In the genomic region with DNA sequence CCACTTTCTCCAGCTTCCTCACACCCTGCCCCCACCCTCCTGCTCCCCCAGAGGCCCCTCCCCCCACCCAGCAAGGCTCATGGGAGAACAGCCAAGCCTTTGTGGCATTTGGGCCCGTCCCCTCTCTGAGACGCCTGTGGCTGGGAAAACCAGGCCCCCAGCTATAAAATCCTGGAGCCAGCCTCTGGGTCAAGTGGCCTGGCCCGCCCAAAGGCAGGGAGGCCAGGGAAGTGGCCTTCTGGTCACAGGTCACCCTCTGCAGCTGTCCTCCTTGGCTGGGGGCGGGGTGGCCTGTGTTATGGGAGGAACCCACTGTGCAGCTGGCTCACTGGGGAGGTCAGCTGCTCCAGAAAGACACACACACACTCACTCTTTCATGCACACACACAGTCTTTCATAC, we compare ENCODE assay signal across 8 mouse cellular contexts. TPM values are rescaled to one million over a fixed set of nuclear protein-coding genes. Genes with fewer than 3 reads are reported as not detected.
DNase-seq lines count a peak whose midpoint lies in the region; ATAC-seq and TF ChIP-seq lines count a peak whose summit lies in the region.
"Had no signal": no experiment of that assay in that cellular context is flagged by ENCODE, and none has a peak within 500 bp of the region (broad histone marks: within the 10 kb centered on the region; RNA-seq: fewer than 3 reads in every experiment).

No protein-coding gene starts in this region.

- H3K27ac ChIP-seq in liver, postnatal 0 days (ENCODE audit: low read depth), result peak overlapping the region; percentile 62; the same call in 1 of the 2 replicates
- H3K27ac ChIP-seq in neural tube, embryonic 15.5 days (replicated peaks), result peak overlapping the region; percentile 70
- H3K27ac ChIP-seq: macrophage had no signal

- DNase-seq in NIH3T3 (ENCODE audit: low read depth), result peak; percentile 50
- DNase-seq in embryo, embryonic 9.5 days (ENCODE audit: extremely low spot score), result peak; percentile 89
- peak; percentile 66 for DNase-seq in heart, adult 8-10 months (ENCODE audit: low spot score)
- peak; percentile 72 for DNase-seq in kidney, adult 18-20 months
- DNase-seq in liver, postnatal 0 days, result peak; percentile 64
- no peak for DNase-seq in layer of hippocampus, postnatal 25 days (ENCODE audit: extremely low spot score in 1 of 2, low spot score in 1 of 2)

- no peaks in the 10 kb centered on the region for H3K36me3 ChIP-seq in liver, postnatal 0 days (replicated peaks; ENCODE audit: insufficient read depth, low read length)
- no peaks in the 10 kb centered on the region for H3K36me3 ChIP-seq in neural tube, embryonic 15.5 days

- TF ChIP-seq EP300 in liver, postnatal 0 days (IDR thresholded peaks at IDR 0.05; ENCODE audit: low read depth), result no peak

- peak; percentile 67 for ATAC-seq in liver, postnatal 0 days
- no peak for ATAC-seq in neural tube, embryonic 15.5 days (ENCODE audit: low FRiP score)

- H3K27me3 ChIP-seq in liver, postnatal 0 days (ENCODE audit: insufficient read depth, low read length), result 0 out of 2 replicates have a peak, but pooled peaks cover 3% of the 10 kb centered on the region
- no peaks in the 10 kb centered on the region for H3K27me3 ChIP-seq in neural tube, embryonic 15.5 days (replicated peaks)

- no peak overlapping the region for H3K9ac ChIP-seq in liver, postnatal 0 days (replicated peaks)
- no peak overlapping the region for H3K9ac ChIP-seq in neural tube, embryonic 15.5 days (replicated peaks)

- TF ChIP-seq CTCF in liver, postnatal 0 days (IDR thresholded peaks at IDR 0.05; ENCODE audit: low read depth), result no peak

- 31% methylated on average over 4 of the region's 4 CpGs for WGBS in liver, postnatal 0 days (ENCODE audit: insufficient replicate concordance)
- 18% methylated on average over 4 of the region's 4 CpGs for WGBS in neural tube, embryonic 15.5 days

- H3K4me2 ChIP-seq in liver, postnatal 0 days (ENCODE audit: low read depth, low read length), result peak overlapping the region; percentile 64; the same call in 1 of the 2 replicates
- H3K4me2 ChIP-seq in neural tube, embryonic 15.5 days, result no peak overlapping the region

- H3K9me3 ChIP-seq in liver, postnatal 0 days (ENCODE audit: low read length), result no peaks in the 10 kb centered on the region
- H3K9me3 ChIP-seq in neural tube, embryonic 15.5 days (replicated peaks), result no peaks in the 10 kb centered on the region

- H3K4me1 ChIP-seq in liver, postnatal 0 days (ENCODE audit: insufficient read depth), result peaks cover 13% of the 10 kb centered on the region; the same call in 1 of the 2 replicates
- peaks cover 75% of the 10 kb centered on the region for H3K4me1 ChIP-seq in neural tube, embryonic 15.5 days

- H3K4me3 ChIP-seq in liver, postnatal 0 days (ENCODE audit: low read depth, low read length), result no peak overlapping the region
- no peak overlapping the region for H3K4me3 ChIP-seq in neural tube, embryonic 15.5 days (replicated peaks)

RNA-seq across cellular contexts. Expression of a gene that starts 37.2 kb away (rescaled TPM):
- total RNA-seq in heart, adult 8-10 months (2022), result 10 to 100 TPM; 18.9 to 29.1 (median 23.3) TPM
- 7.1 and 7.7 TPM in 2 replicates for polyA plus RNA-seq in liver, postnatal 0 days (2015; fragmentation: Nextera tagmentation; extraction: Ambion mirVana)
- polyA plus RNA-seq in neural tube, embryonic 15.5 days (2015; fragmentation: Nextera tagmentation; extraction: Ambion mirVana), result 12.2 and 14.0 TPM in 2 replicates
- total RNA-seq in layer of hippocampus, postnatal 25 days (2021), result 100 to 1,000 TPM; 121 to 145 TPM

Comparison
In these comparisons a context has a peak if more than half of its experiments do, and no peak if none do; other contexts are left out.
1. DNase-seq: peak in NIH3T3 (single experiment), embryo, embryonic 9.5 days (single experiment), heart, adult 8-10 months (single experiment), kidney, adult 18-20 months (single experiment) and liver, postnatal 0 days (single experiment); none in layer of hippocampus, postnatal 25 days (0 of 2).
2. RNA of a gene that starts 37.2 kb away (total RNA-seq): 121 to 145 TPM in layer of hippocampus, postnatal 25 days; 18.9 to 29.1 TPM in heart, adult 8-10 months; every median in the first group is over 4 times any median in the second.